Mouse (Mus musculus) myocyte (in vitro differentiated cells): ENCODE measurements at regions not wholly inside any gene's neighbourhood (a gene's known extent, or its start where the extent isn't known, plus 50 kb on each side); places are given as distances from the start of the nearest gene placed in this dataset.

Experiments
- H3K27me3 ChIP-seq: one replicate; pipeline ENCODE4 v1.6.1; 2011; ENCODE audit not compliant: control insufficient read depth, insufficient read depth, insufficient read length
- H3K36me3 ChIP-seq: one replicate; pipeline ENCODE4 v1.6.1; 2011; ENCODE audit not compliant: control insufficient read depth, insufficient read depth
- H3K4me2 ChIP-seq: one replicate; pipeline ENCODE4 v1.6.1; 2011; ENCODE audit warnings: low read depth, control low read depth
- H3K4me3 ChIP-seq: one replicate; pipeline ENCODE4 v1.5.1; 2011; ENCODE audit warnings: mild to moderate bottlenecking, control low read depth, moderate library complexity
- H3K79me2 ChIP-seq: one replicate; pipeline ENCODE4 v1.6.1; 2011; ENCODE audit not compliant: control insufficient read depth, insufficient read depth
- H3ac ChIP-seq: one replicate; pipeline ENCODE4 v1.6.1; 2011; ENCODE audit not compliant: control insufficient read depth, insufficient read length
- CEBPB ChIP-seq: IDR thresholded peaks from 2 replicates; pipeline ENCODE4 v1.6.1; 2011; ENCODE audit warnings: mild to moderate bottlenecking, moderate library complexity; ENCODE audit not compliant: poor library complexity, insufficient read depth, severe bottlenecking
- E2F4 ChIP-seq: IDR thresholded peaks from one replicate; pipeline ENCODE4 v1.6.1; 2011; ENCODE audit warnings: mild to moderate bottlenecking, control low read depth, moderate library complexity; ENCODE audit not compliant: insufficient read depth
- MAX ChIP-seq: IDR thresholded peaks from one replicate; pipeline ENCODE4 v1.6.1; 2011; ENCODE audit warnings: low read depth, mild to moderate bottlenecking, control low read depth
- MYOD1 ChIP-seq, 3 experiments: IDR thresholded peaks; one replicate each; pipeline ENCODE4 v1.6.1; 2011; ENCODE audit warnings: control low read depth in 2 of 3, low read depth in 2 of 3, mild to moderate bottlenecking in 2 of 3, moderate library complexity in 1 of 3; ENCODE audit not compliant: insufficient read length in 2 of 3, control insufficient read depth in 1 of 3
- MYOG ChIP-seq, 3 experiments: IDR thresholded peaks; one replicate each; pipeline ENCODE4 v1.6.1; 2011; ENCODE audit warnings: control low read depth in 2 of 3, low read depth in 2 of 3, mild to moderate bottlenecking in 2 of 3; ENCODE audit not compliant: insufficient read length in 2 of 3, control insufficient read depth in 1 of 3, insufficient read depth in 1 of 3
- POLR2A ChIP-seq: IDR thresholded peaks from one replicate; pipeline ENCODE4 v1.6.1; 2011; ENCODE audit warnings: low read depth, mild to moderate bottlenecking, control low read depth, moderate library complexity; ENCODE audit not compliant: insufficient read length
- POLR2AphosphoS2 ChIP-seq: IDR thresholded peaks from one replicate; pipeline ENCODE4 v1.6.1; 2011; ENCODE audit warnings: low read depth, control low read depth; ENCODE audit not compliant: insufficient read length
- REST ChIP-seq: IDR thresholded peaks from one replicate; pipeline ENCODE4 v1.6.1; 2011; ENCODE audit warnings: mild to moderate bottlenecking, control low read depth, moderate library complexity; ENCODE audit not compliant: insufficient read depth, insufficient read length
- SRF ChIP-seq: IDR thresholded peaks from one replicate; pipeline ENCODE4 v1.6.1; 2011; ENCODE audit warnings: low read depth; ENCODE audit not compliant: control insufficient read depth, insufficient read length
- TCF12 ChIP-seq: IDR thresholded peaks from one replicate; pipeline ENCODE4 v1.6.1; 2011; ENCODE audit warnings: mild to moderate bottlenecking, control low read depth; ENCODE audit not compliant: poor library complexity, insufficient read depth, severe bottlenecking
- TCF3 ChIP-seq: IDR thresholded peaks from one replicate; pipeline ENCODE4 v1.6.1; 2011; ENCODE audit warnings: low read depth, control low read depth; ENCODE audit not compliant: insufficient read length
- USF1 ChIP-seq: IDR thresholded peaks from one replicate; pipeline ENCODE4 v1.6.1; 2011; ENCODE audit warnings: low read depth, mild to moderate bottlenecking, control low read depth, moderate library complexity

DNA sequence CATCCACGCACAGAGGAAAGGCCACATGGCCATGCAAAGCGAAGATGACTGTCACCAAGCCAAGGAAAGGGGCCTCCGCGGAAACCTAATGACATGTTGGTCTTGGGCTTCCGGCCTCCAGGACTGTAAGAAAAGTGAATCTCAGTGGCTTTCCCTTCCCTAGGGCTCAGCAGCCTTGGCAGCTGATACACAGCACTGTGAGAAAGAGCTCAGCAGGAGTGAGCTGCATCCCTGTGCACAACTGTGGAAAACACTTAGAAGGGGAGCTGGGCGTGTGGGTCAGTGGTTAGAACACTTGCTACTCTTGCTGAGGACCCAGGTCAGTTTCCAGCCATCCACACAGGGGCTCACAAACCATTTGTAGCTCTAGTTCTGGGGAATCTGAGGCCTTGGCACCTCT is 155.1 kb downstream of the Gm45692 start:
- no peaks in the 10 kb centered on the region for H3K36me3 ChIP-seq
- no peak overlapping the region for H3ac ChIP-seq
- peaks cover 7% of the 10 kb centered on the region for H3K27me3 ChIP-seq
- TF ChIP-seq MYOD1 (IDR thresholded peaks at IDR 0.05; ENCODE audit: control insufficient read depth in 1 of 3, insufficient read length in 2 of 3, low read depth in 2 of 3) = no peak
- no peak for TF ChIP-seq TCF3
- no peak for TF ChIP-seq USF1
- TF ChIP-seq SRF = no peak
- TF ChIP-seq POLR2A = no peak
- no peak for TF ChIP-seq E2F4
- TF ChIP-seq REST = no peak
- TF ChIP-seq TCF12 = no peak
- no peak for TF ChIP-seq POLR2AphosphoS2
- H3K79me2 ChIP-seq = no peaks in the 10 kb centered on the region
- H3K4me3 ChIP-seq = no peak overlapping the region
- H3K4me2 ChIP-seq = no peak overlapping the region

GRCm38 (mm10) chr8:26282156-26282935 is 163.0 kb downstream of the Gm45692 start:
- H3ac ChIP-seq = no peak overlapping the region
- no peak for TF ChIP-seq SRF
- no peak for TF ChIP-seq USF1
- TF ChIP-seq TCF3 = no peak
- TF ChIP-seq POLR2A = no peak
- no peak for TF ChIP-seq POLR2AphosphoS2
- no peaks in the 10 kb centered on the region for H3K79me2 ChIP-seq
- H3K27me3 ChIP-seq = no peaks in the 10 kb centered on the region
- no peak overlapping the region for H3K4me3 ChIP-seq
- H3K4me2 ChIP-seq = no peak overlapping the region
- H3K36me3 ChIP-seq = no peaks in the 10 kb centered on the region

GRCm38 (mm10) chr8:26283957-26284356 is 164.6 kb downstream of the Gm45692 start:
- Histone ChIP-seq H3ac (no peak overlapping the region), H3K79me2 (no peaks in the 10 kb centered on the region), H3K27me3 (no peaks in the 10 kb centered on the region), H3K4me3 (no peak overlapping the region), H3K36me3 (no peaks in the 10 kb centered on the region), H3K4me2 (no peak overlapping the region)
- no peak for TF ChIP-seq POLR2AphosphoS2
- no peak for TF ChIP-seq MYOD1 (IDR thresholded peaks at IDR 0.05; ENCODE audit: control insufficient read depth in 1 of 3, insufficient read length in 2 of 3, low read depth in 2 of 3)
- no peak for TF ChIP-seq TCF12
- no peak for TF ChIP-seq TCF3
- no peak for TF ChIP-seq POLR2A
- no peak for TF ChIP-seq SRF
- TF ChIP-seq MAX = no peak
- TF ChIP-seq MYOG (IDR thresholded peaks at IDR 0.05; ENCODE audit: control insufficient read depth in 1 of 3, insufficient read depth in 1 of 3, insufficient read length in 2 of 3, low read depth in 2 of 3) = no peak
- TF ChIP-seq E2F4 = no peak
- no peak for TF ChIP-seq REST
- TF ChIP-seq USF1 = no peak
- TF ChIP-seq CEBPB = no peak

DNA sequence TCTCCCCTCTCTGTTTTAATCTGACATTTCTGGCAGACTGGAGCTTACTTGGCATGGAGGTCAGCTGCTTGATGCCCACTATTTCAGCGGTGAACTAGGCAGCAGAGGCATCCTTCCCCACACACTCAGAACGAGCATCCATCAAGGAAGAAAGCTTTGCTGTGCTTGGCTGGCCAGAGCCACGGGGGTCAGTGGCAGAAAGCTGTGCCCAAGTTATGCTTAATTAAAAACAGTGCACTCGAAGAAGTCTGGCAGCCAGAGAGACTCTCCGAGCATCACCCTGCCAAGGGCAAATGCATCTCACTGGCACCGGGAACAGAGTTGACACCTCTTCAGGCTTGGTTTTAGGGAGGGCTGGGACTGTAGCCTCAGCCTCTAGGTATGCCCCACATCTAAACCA is 168.3 kb downstream of the Gm45692 start:
- Histone ChIP-seq H3K4me2 (no peak overlapping the region), H3K4me3 (no peak overlapping the region), H3ac (no peak overlapping the region), H3K79me2 (no peaks in the 10 kb centered on the region), H3K27me3 (no peaks in the 10 kb centered on the region), H3K36me3 (no peaks in the 10 kb centered on the region)
- TF ChIP-seq SRF (no peak), TCF3 (no peak), POLR2AphosphoS2 (no peak)

DNA sequence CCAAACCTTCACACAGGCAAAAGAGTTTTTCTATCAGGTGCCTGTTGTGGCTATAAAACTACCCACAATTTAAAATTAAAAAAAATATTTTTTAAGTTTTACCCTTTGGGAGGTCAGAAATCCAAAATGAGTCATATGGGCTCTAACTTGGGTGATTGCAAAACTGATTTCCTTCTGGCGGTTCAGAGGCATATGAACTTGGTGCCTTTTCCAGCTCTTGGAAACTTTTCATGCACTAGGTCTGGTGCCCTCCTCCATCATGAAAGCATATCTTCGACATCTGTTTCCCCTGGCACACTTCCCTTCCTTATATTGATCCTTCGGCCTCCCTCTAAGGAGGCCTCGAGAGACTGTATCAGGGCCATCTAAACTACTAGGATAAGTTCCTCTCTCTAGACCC is 168.8 kb downstream of the Gm45692 start:
- no peak overlapping the region for H3K4me2 ChIP-seq
- H3K4me3 ChIP-seq = no peak overlapping the region
- no peak for TF ChIP-seq CEBPB
- H3ac ChIP-seq = no peak overlapping the region
- H3K79me2 ChIP-seq = no peaks in the 10 kb centered on the region
- H3K27me3 ChIP-seq = no peaks in the 10 kb centered on the region
- H3K36me3 ChIP-seq = no peaks in the 10 kb centered on the region

DNA sequence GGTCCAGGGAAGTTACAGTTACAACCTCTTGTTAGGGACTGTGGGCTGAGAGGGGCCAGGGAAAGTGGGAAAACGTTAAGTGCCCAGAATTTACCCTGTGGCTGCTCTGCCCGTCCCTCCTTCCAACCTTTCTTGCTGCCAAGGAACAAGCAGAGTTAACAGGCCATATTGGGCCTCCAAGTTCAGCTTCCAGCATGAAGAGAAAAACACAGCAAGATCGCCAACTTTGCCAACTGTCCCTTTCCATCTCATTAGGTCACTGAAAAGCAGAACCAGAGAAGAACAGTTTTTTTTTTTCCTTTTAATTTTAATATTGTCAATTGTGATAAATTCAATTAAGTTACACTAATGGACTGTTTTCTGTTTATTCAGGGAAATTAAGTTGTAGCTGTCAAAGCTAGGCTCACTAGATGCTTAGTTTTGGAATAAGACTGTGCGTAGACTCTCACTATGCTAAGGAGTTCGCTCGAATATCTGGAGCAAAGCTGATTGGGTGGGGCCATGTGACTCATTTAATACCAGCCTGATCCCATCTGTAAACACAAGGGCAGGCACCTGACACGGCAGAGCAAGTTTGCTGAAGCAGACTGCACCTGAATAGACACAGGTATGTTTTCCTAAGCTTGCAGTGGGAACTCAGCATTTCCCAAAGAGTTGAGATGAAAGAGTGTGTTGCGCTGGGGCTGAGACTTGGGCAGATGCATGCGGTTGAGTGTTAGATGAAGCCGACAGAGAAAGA is 178.9 kb downstream of the Gm45692 start:
- no peak overlapping the region for H3K4me2 ChIP-seq
- H3K27me3 ChIP-seq = no peaks in the 10 kb centered on the region
- no peak overlapping the region for H3K4me3 ChIP-seq
- no peaks in the 10 kb centered on the region for H3K79me2 ChIP-seq
- no peaks in the 10 kb centered on the region for H3K36me3 ChIP-seq
- TF ChIP-seq SRF = no peak
- TF ChIP-seq REST = no peak
- TF ChIP-seq CEBPB = no peak
- TF ChIP-seq USF1 = no peak
- no peak for TF ChIP-seq MAX
- no peak for TF ChIP-seq MYOG (IDR thresholded peaks at IDR 0.05; ENCODE audit: control insufficient read depth in 1 of 3, insufficient read depth in 1 of 3, insufficient read length in 2 of 3, low read depth in 2 of 3)
- no peak for TF ChIP-seq POLR2AphosphoS2
- no peak for TF ChIP-seq MYOD1 (IDR thresholded peaks at IDR 0.05; ENCODE audit: control insufficient read depth in 1 of 3, insufficient read length in 2 of 3, low read depth in 2 of 3)
- TF ChIP-seq POLR2A = no peak
- no peak for TF ChIP-seq TCF3
- no peak for TF ChIP-seq TCF12
- TF ChIP-seq E2F4 = no peak
- H3ac ChIP-seq = no peak overlapping the region
